23 mouse cellular contexts compared by ENCODE assay signal in the genomic region with DNA sequence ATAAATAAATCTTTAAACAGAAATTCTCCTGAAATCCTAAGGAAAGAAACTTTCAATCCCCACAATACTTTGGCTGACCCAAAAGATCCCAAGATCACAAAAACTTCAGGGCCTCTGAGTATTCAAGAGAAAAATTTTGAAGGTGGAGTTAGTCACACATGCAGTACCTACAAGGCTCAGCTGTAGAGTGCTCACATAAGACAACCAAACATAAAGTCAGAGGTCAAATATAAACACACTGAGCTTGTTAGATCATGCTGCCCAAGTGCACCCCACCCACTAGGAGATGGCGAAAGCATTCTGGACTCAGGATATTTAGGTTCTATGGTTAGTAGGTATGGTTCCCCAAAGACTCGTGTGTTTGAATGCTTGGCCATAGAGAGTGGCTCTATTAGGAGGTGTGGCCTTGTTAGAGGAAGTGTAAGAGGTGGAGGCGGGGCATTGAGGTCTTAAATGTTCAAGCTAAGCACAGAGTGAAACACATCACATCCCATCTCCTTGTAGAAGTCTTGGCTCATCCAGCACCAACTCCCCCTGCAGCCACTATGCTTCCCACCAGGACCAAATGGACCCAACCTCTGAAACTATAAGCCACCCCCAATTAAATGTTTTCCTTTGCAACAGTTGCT.
"Had no signal": no experiment of that assay in that cellular context is flagged by ENCODE, and none has a peak within 500 bp of the region (broad histone marks: within the 10 kb centered on the region; RNA-seq: fewer than 3 reads in every experiment).

No protein-coding gene starts in this region.

- ATAC-seq: lung, postnatal 0 days; midbrain, embryonic 15.5 days had no signal

- H3K9ac ChIP-seq: kidney, embryonic 15.5 days; limb, embryonic 13.5 days; liver, embryonic 13.5 days; lung, embryonic 14.5 days; midbrain, embryonic 12.5 days; midbrain, embryonic 15.5 days; neural tube, embryonic 12.5 days; neural tube, embryonic 15.5 days had no signal

- H3K9me3 ChIP-seq: kidney, embryonic 15.5 days; limb, embryonic 13.5 days; liver, embryonic 13.5 days; midbrain, embryonic 12.5 days; midbrain, embryonic 15.5 days; neural tube, embryonic 12.5 days; neural tube, embryonic 15.5 days had no signal

- DNase-seq: kidney, adult 11 months; kidney, adult 8-10 months; kidney, postnatal 10 days; kidney, postnatal 36 days; layer of hippocampus, postnatal 36 days; left cerebral cortex, postnatal 4 days; liver; liver, embryonic 13.5 days; lung, embryonic 14.5 days; retina, postnatal 1 day; thymus, adult 2 months; thymus, postnatal 14 days; thymus, postnatal 4 days had no signal

- H3K36me3 ChIP-seq: midbrain, embryonic 15.5 days; neural tube, embryonic 12.5 days had no signal

- H3K4me1 ChIP-seq: kidney, embryonic 15.5 days; limb, embryonic 13.5 days; liver, embryonic 13.5 days; midbrain, embryonic 12.5 days; midbrain, embryonic 15.5 days; neural tube, embryonic 12.5 days; neural tube, embryonic 15.5 days had no signal

- H3K27ac ChIP-seq: kidney, embryonic 15.5 days; left cerebral cortex, adult 2 months; limb, embryonic 13.5 days; liver, embryonic 13.5 days; macrophage; midbrain, embryonic 12.5 days; midbrain, embryonic 15.5 days; neural tube, embryonic 12.5 days; neural tube, embryonic 15.5 days; stomach, postnatal 0 days had no signal

- H3K4me2 ChIP-seq: kidney, embryonic 15.5 days; limb, embryonic 13.5 days; liver, embryonic 13.5 days; lung, embryonic 14.5 days; midbrain, embryonic 12.5 days; midbrain, embryonic 15.5 days; neural tube, embryonic 12.5 days; neural tube, embryonic 15.5 days had no signal

- H3K4me3 ChIP-seq: kidney, embryonic 15.5 days; left cerebral cortex, adult 2 months; limb, embryonic 13.5 days; liver, embryonic 13.5 days; midbrain, embryonic 12.5 days; midbrain, embryonic 15.5 days; neural tube, embryonic 12.5 days; neural tube, embryonic 15.5 days had no signal

- H3K27me3 ChIP-seq: kidney, embryonic 15.5 days; limb, embryonic 13.5 days; liver, embryonic 13.5 days; midbrain, embryonic 12.5 days; midbrain, embryonic 15.5 days; neural tube, embryonic 12.5 days; neural tube, embryonic 15.5 days had no signal
